Mouse (Mus musculus): ENCODE measurements at regions not wholly inside any gene's neighbourhood (a gene's known extent, or its start where the extent isn't known, plus 50 kb on each side); places are given as distances from the start of the nearest gene placed in this dataset.

GRCm38 (mm10) chr10:124138456-124138855 lies 874.7 kb downstream of the Fam19a2 start:
- Histone ChIP-seq H3K27ac (ENCODE audit: control insufficient read depth, low read depth, low read length) (no peak overlapping the region), H3K27me3 (ENCODE audit: control insufficient read depth in 1 of 2, insufficient read depth in 2 of 2, low read length in 2 of 2) (no peaks in the 10 kb centered on the region), H3K4me3 (ENCODE audit: control insufficient read depth in 1 of 2, insufficient read depth in 1 of 2, low read depth in 2 of 2, low read length in 2 of 2) (no peak overlapping the region), H3K79me2 (ENCODE audit: control insufficient read depth, insufficient read depth, low read length, poor library complexity) (no peaks in the 10 kb centered on the region), H3K9ac (ENCODE audit: control insufficient read depth, low read depth, low read length, poor library complexity, severe bottlenecking) (no peak overlapping the region), H3K36me3 (ENCODE audit: control insufficient read depth in 1 of 2, insufficient read depth in 2 of 2, low read length in 2 of 2) (no peaks in the 10 kb centered on the region), H3K4me1 (ENCODE audit: control insufficient read depth in 1 of 2, insufficient read depth in 2 of 2, low read length in 2 of 2) (no peaks in the 10 kb centered on the region), H3K9me3 (replicated peaks; ENCODE audit: insufficient read depth, low read length) (no peaks in the 10 kb centered on the region)
- peak; percentile 53; the same call in 1 of the 2 replicates for TF ChIP-seq JUND (IDR thresholded peaks at IDR 0.05; ENCODE audit: low read depth, low read length)
- TF ChIP-seq ETS1 (IDR thresholded peaks at IDR 0.05; ENCODE audit: low read depth, low read length), result peak; percentile 61
- TF ChIP-seq ZNF384 (IDR thresholded peaks at IDR 0.05; ENCODE audit: low read depth, low read length), result no peak
- peak; percentile 27; the same call in 1 of the 2 replicates for TF ChIP-seq USF1 (IDR thresholded peaks at IDR 0.05; ENCODE audit: low read depth, low read length)
- DNase-seq (ENCODE audit: low read depth, low spot score), result peak; percentile 30

- H3K27me3 ChIP-seq (ENCODE audit: control insufficient read depth in 1 of 2, insufficient read depth in 2 of 2, low read length in 2 of 2), result no peaks in the 10 kb centered on the region
- H3K4me3 ChIP-seq (ENCODE audit: control insufficient read depth in 1 of 2, insufficient read depth in 1 of 2, low read depth in 2 of 2, low read length in 2 of 2), result no peak overlapping the region
- no peaks in the 10 kb centered on the region for H3K36me3 ChIP-seq (ENCODE audit: control insufficient read depth in 1 of 2, insufficient read depth in 2 of 2, low read length in 2 of 2)
- H3K9me3 ChIP-seq (replicated peaks; ENCODE audit: insufficient read depth, low read length), result no peaks in the 10 kb centered on the region
- H3K79me2 ChIP-seq (ENCODE audit: control insufficient read depth, insufficient read depth, low read length, poor library complexity), result no peaks in the 10 kb centered on the region
- peak overlapping the region; percentile 36 for H3K27ac ChIP-seq (ENCODE audit: control insufficient read depth, low read depth, low read length)
- peaks cover 0 to 3% of the 10 kb centered on the region in 2 experiments; a peak in 1 of 4 replicates for H3K4me1 ChIP-seq (ENCODE audit: control insufficient read depth in 1 of 2, insufficient read depth in 2 of 2, low read length in 2 of 2)
- TF ChIP-seq GABPA (IDR thresholded peaks at IDR 0.05; ENCODE audit: low read depth, low read length), result no peak
- no peak for TF ChIP-seq MAFK (IDR thresholded peaks at IDR 0.05; ENCODE audit: borderline replicate concordance, low read depth, low read length)
- TF ChIP-seq ZNF384 (IDR thresholded peaks at IDR 0.05; ENCODE audit: low read depth, low read length), result no peak
- no peak for TF ChIP-seq USF1 (IDR thresholded peaks at IDR 0.05; ENCODE audit: low read depth, low read length)
- no peak for DNase-seq (ENCODE audit: low read depth, low spot score)
- no peak overlapping the region for H3K9ac ChIP-seq (ENCODE audit: control insufficient read depth, low read depth, low read length, poor library complexity, severe bottlenecking)
Observed at GRCm38 (mm10) chr10:124142336-124142735, 878.5 kb downstream of the Fam19a2 start.

- TF ChIP-seq ZNF384 (IDR thresholded peaks at IDR 0.05; ENCODE audit: low read depth, low read length) (no peak), MAZ (IDR thresholded peaks at IDR 0.05; ENCODE audit: low read depth, low read length) (no peak), MAX (IDR thresholded peaks at IDR 0.05; ENCODE audit: low read length) (no peak), NRF1 (IDR thresholded peaks at IDR 0.05; ENCODE audit: insufficient read depth, low read depth, low read length, poor library complexity, severe bottlenecking) (no peak), MAFK (IDR thresholded peaks at IDR 0.05; ENCODE audit: borderline replicate concordance, low read depth, low read length) (no peak), MYB (IDR thresholded peaks at IDR 0.05; ENCODE audit: low read depth, low read length) (no peak), USF1 (IDR thresholded peaks at IDR 0.05; ENCODE audit: low read depth, low read length) (no peak), GATA1 (IDR thresholded peaks at IDR 0.05; ENCODE audit: low read depth, low read length) (no peak), ETS1 (IDR thresholded peaks at IDR 0.05; ENCODE audit: low read depth, low read length) (no peak), MEF2A (IDR thresholded peaks at IDR 0.05; ENCODE audit: extremely low read depth, insufficient replicate concordance, low read depth, low read length, poor library complexity, severe bottlenecking) (no peak), POLR2AphosphoS2 (IDR thresholded peaks at IDR 0.05; ENCODE audit: low read length) (no peak), ELF1 (IDR thresholded peaks at IDR 0.05; ENCODE audit: low read depth, low read length) (no peak), SMC3 (IDR thresholded peaks at IDR 0.05; ENCODE audit: low read depth, low read length) (no peak), RAD21 (IDR thresholded peaks at IDR 0.05; ENCODE audit: low read depth, low read length) (no peak), CHD2 (IDR thresholded peaks at IDR 0.05; ENCODE audit: low read length) (no peak), ZKSCAN1 (IDR thresholded peaks at IDR 0.05; ENCODE audit: low read depth, low read length) (no peak), RCOR1 (IDR thresholded peaks at IDR 0.05; ENCODE audit: low read depth, low read length) (no peak), USF2 (IDR thresholded peaks at IDR 0.05; ENCODE audit: borderline replicate concordance in 1 of 2, insufficient read depth in 1 of 2, low read depth in 1 of 2, low read length in 2 of 2) (no peak), HCFC1 (IDR thresholded peaks at IDR 0.05; ENCODE audit: low read depth, low read length) (no peak)
- no peaks in the 10 kb centered on the region for H3K9me3 ChIP-seq (replicated peaks; ENCODE audit: insufficient read depth, low read length)
- H3K27ac ChIP-seq (ENCODE audit: control insufficient read depth, low read depth, low read length), result no peak overlapping the region
- no peaks in the 10 kb centered on the region for H3K79me2 ChIP-seq (ENCODE audit: control insufficient read depth, insufficient read depth, low read length, poor library complexity)
- H3K9ac ChIP-seq (ENCODE audit: control insufficient read depth, low read depth, low read length, poor library complexity, severe bottlenecking), result no peak overlapping the region
- H3K36me3 ChIP-seq (ENCODE audit: control insufficient read depth in 1 of 2, insufficient read depth in 2 of 2, low read length in 2 of 2), result no peaks in the 10 kb centered on the region
- H3K4me1 ChIP-seq (ENCODE audit: control insufficient read depth in 1 of 2, insufficient read depth in 2 of 2, low read length in 2 of 2), result peaks cover 0 to 3% of the 10 kb centered on the region in 2 experiments; a peak in 1 of 4 replicates
- H3K4me3 ChIP-seq (ENCODE audit: control insufficient read depth in 1 of 2, insufficient read depth in 1 of 2, low read depth in 2 of 2, low read length in 2 of 2), result no peak overlapping the region
- no peak for DNase-seq (ENCODE audit: low read depth, low spot score)
- no peaks in the 10 kb centered on the region for H3K27me3 ChIP-seq (ENCODE audit: control insufficient read depth in 1 of 2, insufficient read depth in 2 of 2, low read length in 2 of 2)
Observed at GRCm38 (mm10) chr10:124146751-124147469, 883.1 kb downstream of the Fam19a2 start.
